Mouse (Mus musculus) macrophage (primary cell): ENCODE data around the gene Apoo. TPM values are rescaled to one million over a fixed set of nuclear protein-coding genes. Genes with fewer than 3 reads are reported as not detected.
"Not testable (repeated sequence)": the region's sequence is repeated elsewhere in the genome, so short reads cannot be mapped to it uniquely, and the experiment has no call there.

ENCODE experiments used
- H3K27ac ChIP-seq: fragments of 350-480 bp; formaldehyde crosslinking; 2 replicates; pipeline ENCODE4 v1.9.0; 2021
- H3K36me3 ChIP-seq: fragments of 350-480 bp; formaldehyde crosslinking; 2 replicates; pipeline ENCODE4 v1.9.0; 2021; ENCODE audit errors: inconsistent target
- H3K4me3 ChIP-seq: fragments of 350-480 bp; formaldehyde crosslinking; 2 replicates; pipeline ENCODE4 v1.9.0; 2021; ENCODE audit errors: inconsistent target
- H3K79me2 ChIP-seq: fragments of 350-480 bp; formaldehyde crosslinking; 2 replicates; pipeline ENCODE4 v1.9.0; 2021; ENCODE audit errors: inconsistent target
- WGBS: methylation state at CpG from one replicate; pipeline ENCODE4 v1.1.7; 2026; ENCODE audit warnings: inconsistent platforms; ENCODE audit not compliant: missing documents; 5-methylcytosine and 5-hydroxymethylcytosine counted together
- polyA plus RNA-seq: library from polyadenylated mRNA; stranded (reverse); fragments of 250-400 nt; gene quantifications from 3 replicates; pipeline ENCODE4 v1.2.4, GENCODE M21; 2018; ENCODE audit warnings: inconsistent platforms

The Apoo gene
- polyA plus RNA-seq, 1 experiment from 2014 or later: 15.8 TPM

DNA sequence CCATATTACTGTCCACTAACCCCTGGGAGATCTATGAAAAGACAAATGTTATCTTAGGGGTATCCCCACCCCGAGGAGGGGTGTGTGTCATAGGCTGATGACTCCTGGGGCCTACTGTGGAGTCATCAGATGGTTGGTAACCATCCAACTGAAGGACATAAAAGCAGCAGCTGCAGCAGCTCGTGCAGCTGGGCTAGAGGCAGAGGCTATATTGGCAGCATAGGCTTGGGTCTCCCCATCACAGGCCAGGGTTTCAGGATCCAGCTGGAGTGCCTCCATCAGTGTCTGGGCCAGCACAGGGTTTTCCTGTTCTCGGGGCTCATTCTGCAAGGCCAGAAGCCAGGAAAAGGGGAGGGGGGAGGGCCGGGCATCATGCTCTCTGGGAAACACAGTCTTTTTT lies 92.4 kb downstream of the Apoo start:
- Histone ChIP-seq H3K36me3 (no peaks in the 10 kb centered on the region), H3K4me3 (no peak overlapping the region), H3K79me2 (no peaks in the 10 kb centered on the region), H3K27ac (no peak overlapping the region)
- WGBS: 80% methylated on average over 4 of the region's 4 CpGs

- H3K36me3 ChIP-seq, H3K27ac ChIP-seq, H3K4me3 ChIP-seq, H3K79me2 ChIP-seq: not testable (repeated sequence)
- WGBS: 100% methylated on average over 1 of the region's 3 CpGs
Observed at GRCm38 (mm10) chrX:94461513-94461912, 94.6 kb downstream of the Apoo start.

DNA sequence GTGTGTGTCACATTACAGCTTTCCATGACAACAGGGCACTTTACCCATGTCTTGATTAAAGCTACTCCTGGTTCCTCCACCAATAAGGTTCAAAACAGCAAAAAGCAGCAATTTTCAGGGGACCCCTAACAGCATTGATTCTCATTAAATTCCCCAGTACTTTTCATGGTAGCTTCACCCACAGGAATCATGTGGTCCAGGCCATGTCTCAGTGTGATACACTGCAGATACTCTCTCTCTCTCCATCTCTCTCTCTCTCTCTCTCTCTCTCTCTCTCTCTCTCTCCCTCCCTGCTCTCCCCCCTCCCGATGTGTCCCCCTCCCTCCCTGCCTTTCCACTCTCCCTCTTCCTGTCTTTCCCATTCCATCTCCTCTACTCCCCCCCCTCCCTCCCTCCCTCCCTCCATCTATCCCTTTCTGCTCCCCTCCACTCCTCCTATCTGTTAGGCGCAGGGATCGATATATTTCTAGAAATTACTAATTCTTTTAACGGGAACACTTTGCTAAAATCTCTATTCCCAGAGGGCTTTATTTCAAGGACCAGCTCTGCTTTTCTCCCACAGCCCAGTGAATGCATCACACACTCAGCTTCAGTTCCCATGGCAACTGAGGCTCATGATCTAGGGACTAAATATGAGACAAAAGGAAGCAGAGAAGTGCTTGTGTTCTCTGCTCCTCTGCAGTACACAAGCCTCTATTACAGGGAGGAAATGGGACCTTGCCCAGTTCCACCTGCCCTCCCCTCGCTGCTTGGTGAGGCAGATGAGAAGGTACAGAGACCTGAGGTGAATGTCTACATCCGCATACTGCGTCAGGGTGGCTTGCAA lies 95.9 kb downstream of the Apoo start:
- H3K4me3 ChIP-seq, H3K36me3 ChIP-seq, H3K27ac ChIP-seq, H3K79me2 ChIP-seq: not testable (repeated sequence)
- WGBS: no CpG with 5 or more reads among the region's 7 CpGs

Other genes starting within 250 kb of the Apoo start
- gene Zfx, start 243.4 kb upstream of the Apoo start, polyA plus RNA-seq: 9.4 to 16.0 TPM (median 15.7 TPM) in 3 replicates
- 98.9 to 165 TPM (median 134 TPM) in 3 replicates for gene Eif2s3x, start 154.3 kb upstream of the Apoo start, polyA plus RNA-seq
- 4.1 to 6.4 TPM (median 4.7 TPM) in 3 replicates for gene Klhl15, start 132.5 kb upstream of the Apoo start, polyA plus RNA-seq
- gene Fam90a1b, start 340 bp upstream of the Apoo start, polyA plus RNA-seq: not detected in 3 replicates
- 24.9 to 36.9 TPM (median 27.6 TPM) in 3 replicates for gene Maged1, start 175.0 kb downstream of the Apoo start, polyA plus RNA-seq